Mouse (Mus musculus): ENCODE results near the gene Jam3. TPM values are rescaled to one million over a fixed set of nuclear protein-coding genes. Genes with fewer than 3 reads are reported as not detected.

Gene Jam3
- total and polyA plus RNA-seq, 3 experiments: 0.17 to 2.0 (median 0.72) TPM

DNA sequence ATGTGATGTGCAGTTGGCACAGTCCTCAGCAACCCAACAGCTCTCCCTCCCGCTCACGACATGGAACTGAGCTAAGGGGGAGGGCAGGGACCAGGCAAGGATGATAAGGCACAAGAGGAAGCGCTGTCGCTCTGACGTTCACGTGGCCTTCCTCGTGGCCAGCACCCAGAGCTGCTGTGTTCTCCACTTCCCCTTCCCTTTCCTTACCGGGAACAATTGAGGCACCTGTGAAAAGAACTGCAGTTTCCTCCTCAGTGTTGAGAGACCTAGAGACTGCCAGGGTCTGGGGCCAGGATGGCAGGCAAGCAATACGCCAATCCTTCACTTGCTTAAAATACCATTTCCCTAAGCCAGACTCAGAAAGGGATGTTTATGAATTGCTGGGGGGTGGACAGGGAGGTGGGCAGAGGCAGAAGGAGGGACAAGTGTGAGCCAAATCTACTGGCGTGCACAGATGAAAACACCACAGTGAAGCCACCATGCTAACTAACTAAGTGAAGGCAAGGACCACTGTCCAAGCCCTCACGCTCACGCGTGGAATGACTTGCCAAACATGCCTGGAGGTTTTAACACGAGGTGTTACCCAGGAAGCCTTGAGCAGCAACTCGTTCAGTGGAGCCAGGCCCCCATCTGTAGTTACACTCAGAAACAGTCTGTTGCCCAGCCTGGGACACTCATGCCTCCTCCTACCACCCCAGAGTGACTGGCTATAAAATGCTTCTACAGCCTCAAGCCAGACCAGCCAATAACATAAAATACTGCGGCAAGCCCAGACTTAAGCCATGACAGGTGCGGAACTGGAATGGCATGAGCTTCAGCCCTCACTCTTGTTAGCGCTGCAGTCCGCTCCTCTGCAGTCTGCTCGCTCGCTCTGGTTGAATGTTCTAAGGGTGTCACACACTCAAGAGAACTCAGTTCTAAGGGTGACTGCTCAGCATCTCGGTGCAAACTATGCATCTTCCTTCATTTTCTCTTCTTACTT lies 45.4 kb downstream of the Jam3 start:
- in situ Hi-C loops (cut with MboI; ENCODE audit: low pct_ligation_motif_present, low pct_unique_long_range_greater_than_20kb, low sequenced_read_pairs) (no loop called here), dilution Hi-C loops (cut with MboI; ENCODE audit: extremely low pct_ligation_motif_present, extremely low pct_unique_long_range_greater_than_20kb, low sequenced_read_pairs) (no loop called here)
- Histone ChIP-seq H3K4me1 (ENCODE audit: control insufficient read depth in 1 of 2, insufficient read depth in 2 of 2) (peaks cover 3 to 15% of the 10 kb centered on the region in 2 experiments; a peak in 3 of 4 replicates), H3K79me2 (replicated peaks; ENCODE audit: control insufficient read depth, extremely low read depth, insufficient read depth, poor library complexity, severe bottlenecking) (no peaks in the 10 kb centered on the region), H3K4me3 (replicated peaks in 1 of 3; ENCODE audit: low read depth in 2 of 3, low read length in 2 of 3, poor library complexity in 1 of 3) (no peak overlapping the region), H3K4me2 (ENCODE audit: insufficient read depth, low read depth, poor library complexity, severe bottlenecking) (no peak overlapping the region), H3K27me3 (replicated peaks) (no peaks in the 10 kb centered on the region), H3K9me3 (replicated peaks; ENCODE audit: low read length) (peaks cover 12% of the 10 kb centered on the region), H3K36me3 (replicated peaks in 1 of 2; ENCODE audit: control insufficient read depth in 1 of 2, insufficient read depth in 1 of 2, low read length in 1 of 2) (no peaks in the 10 kb centered on the region), H3K9ac (ENCODE audit: insufficient read depth, low read depth) (no peak overlapping the region), H3K27ac (ENCODE audit: insufficient read depth, low read depth) (no peak overlapping the region)
- peak; percentile 24 for DNase-seq (ENCODE audit: extremely low read depth)
- TF ChIP-seq MYC (IDR thresholded peaks at IDR 0.05; ENCODE audit: low read depth, low read length) (0 out of 2 replicates have a peak, but pooled peaks have one; percentile 32), KAT2A (IDR thresholded peaks at IDR 0.05; ENCODE audit: insufficient replicate concordance, low read length) (no peak), MAX (IDR thresholded peaks at IDR 0.05; ENCODE audit: low read length) (peak; percentile 56; the same call in 1 of the 2 replicates), BHLHE40 (IDR thresholded peaks at IDR 0.05; ENCODE audit: low read depth, low read length) (peak; percentile 25; the same call in 1 of the 2 replicates), POLR2AphosphoS2 (IDR thresholded peaks at IDR 0.05; ENCODE audit: low read depth, low read length) (no peak)

DNA sequence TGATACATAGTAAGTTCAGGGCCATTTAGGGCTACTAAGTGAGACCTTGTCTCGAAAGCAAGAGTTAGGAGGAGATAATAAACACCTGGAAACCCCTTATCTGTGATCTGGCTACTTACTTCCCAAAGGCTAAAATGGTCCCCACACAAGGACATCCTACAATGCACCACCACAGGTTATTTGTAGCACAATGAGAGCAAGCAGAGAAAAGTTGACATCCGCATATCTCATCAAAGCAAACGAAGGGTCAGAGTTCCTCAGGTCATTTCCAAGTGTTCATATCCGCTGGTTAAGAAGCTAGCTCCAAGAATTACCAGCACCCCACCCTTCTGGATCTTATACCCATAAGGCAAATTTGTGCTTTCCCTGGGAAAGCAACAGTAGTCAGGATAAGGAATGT lies 46.8 kb downstream of the Jam3 start:
- in situ Hi-C loops (cut with MboI; ENCODE audit: low pct_ligation_motif_present, low pct_unique_long_range_greater_than_20kb, low sequenced_read_pairs): no loop called here
- dilution Hi-C loops (cut with MboI; ENCODE audit: extremely low pct_ligation_motif_present, extremely low pct_unique_long_range_greater_than_20kb, low sequenced_read_pairs): no loop called here
- H3K9me3 ChIP-seq (replicated peaks; ENCODE audit: low read length): peaks cover 12% of the 10 kb centered on the region
- H3K27ac ChIP-seq (ENCODE audit: insufficient read depth, low read depth): no peak overlapping the region
- H3K4me2 ChIP-seq (ENCODE audit: insufficient read depth, low read depth, poor library complexity, severe bottlenecking): no peak overlapping the region
- no peak for TF ChIP-seq RAD21 (IDR thresholded peaks at IDR 0.05; ENCODE audit: low read depth, low read length)
- no peak for TF ChIP-seq BHLHE40 (IDR thresholded peaks at IDR 0.05; ENCODE audit: low read depth, low read length)
- no peak for TF ChIP-seq USF2 (conservative IDR thresholded peaks at IDR 0.05; ENCODE audit: low read depth, low read length)
- no peak for TF ChIP-seq ZKSCAN1 (IDR thresholded peaks at IDR 0.05; ENCODE audit: borderline replicate concordance, low read depth, low read length)
- no peak for TF ChIP-seq HCFC1 (IDR thresholded peaks at IDR 0.05; ENCODE audit: low read depth, low read length)
- no peak for TF ChIP-seq ZNF384 (IDR thresholded peaks at IDR 0.05; ENCODE audit: low read depth, low read length)
- TF ChIP-seq MAX (IDR thresholded peaks at IDR 0.05; ENCODE audit: low read length): no peak
- no peak for TF ChIP-seq EP300 (IDR thresholded peaks at IDR 0.05; ENCODE audit: low read length)
- no peak for TF ChIP-seq MAZ (IDR thresholded peaks at IDR 0.05; ENCODE audit: low read depth, low read length)
- no peak for TF ChIP-seq PAX5 (IDR thresholded peaks at IDR 0.05; ENCODE audit: low read length)
- no peak for TF ChIP-seq ZC3H11A (IDR thresholded peaks at IDR 0.05; ENCODE audit: low read depth, low read length)
- TF ChIP-seq TBP (conservative IDR thresholded peaks at IDR 0.05; ENCODE audit: low read depth, low read length): no peak
- TF ChIP-seq NELFE (IDR thresholded peaks at IDR 0.05; ENCODE audit: low read depth, low read length): no peak
- no peak for TF ChIP-seq E2F4 (IDR thresholded peaks at IDR 0.05; ENCODE audit: insufficient replicate concordance, low read depth, low read length)
- no peak for TF ChIP-seq POLR2AphosphoS2 (IDR thresholded peaks at IDR 0.05; ENCODE audit: low read depth, low read length)
- no peak for TF ChIP-seq ZMIZ1 (IDR thresholded peaks at IDR 0.05; ENCODE audit: low read depth, low read length)
- no peak for TF ChIP-seq TCF12 (IDR thresholded peaks at IDR 0.05; ENCODE audit: low read depth, low read length)
- no peak for TF ChIP-seq ELF1 (IDR thresholded peaks at IDR 0.05; ENCODE audit: low read depth, low read length)
- no peak for TF ChIP-seq JUND (conservative IDR thresholded peaks at IDR 0.05; ENCODE audit: low read depth, low read length)
- peaks cover 3 to 15% of the 10 kb centered on the region in 2 experiments; a peak in 3 of 4 replicates for H3K4me1 ChIP-seq (ENCODE audit: control insufficient read depth in 1 of 2, insufficient read depth in 2 of 2)
- H3K27me3 ChIP-seq (replicated peaks): no peaks in the 10 kb centered on the region
- no peak for DNase-seq (ENCODE audit: extremely low read depth)
- H3K36me3 ChIP-seq (replicated peaks in 1 of 2; ENCODE audit: control insufficient read depth in 1 of 2, insufficient read depth in 1 of 2, low read length in 1 of 2): no peaks in the 10 kb centered on the region
- no peaks in the 10 kb centered on the region for H3K79me2 ChIP-seq (replicated peaks; ENCODE audit: control insufficient read depth, extremely low read depth, insufficient read depth, poor library complexity, severe bottlenecking)
- no peak overlapping the region for H3K4me3 ChIP-seq (replicated peaks in 1 of 3; ENCODE audit: low read depth in 2 of 3, low read length in 2 of 3, poor library complexity in 1 of 3)
- H3K9ac ChIP-seq (ENCODE audit: insufficient read depth, low read depth): no peak overlapping the region

All from CH12.LX (cell line).